Mouse (Mus musculus) heart, postnatal 14 days (tissue): ENCODE measurements around the gene Sstr2. TPM values are rescaled to one million over a fixed set of nuclear protein-coding genes. Genes with fewer than 3 reads are reported as not detected.

Experiments used
- DNase-seq, 2 experiments: peaks; one replicate each; pipeline ENCODE4 v3.0.0; 2021 to 2022
- intact Hi-C: fragments of 180-260 bp; cut with DNase I; formaldehyde crosslinking; loops from one replicate; pipeline ENCODE4 v1.15.1; 2025
- long read RNA-seq, 2 experiments: library from polyadenylated mRNA; stranded (forward); transcript quantifications; one replicate each; pipeline ENCODE4 v2.0.0; 2021
- total RNA-seq, 2 experiments: library from RNA; stranded (reverse); gene quantifications; 2 replicates each; pipeline ENCODE4 v1.2.3; 2021

Sstr2 gene
- total RNA-seq, result not detected
- long read RNA-seq, experiment 1, result 0 reads
- long read RNA-seq, experiment 2, result 0 reads

DNA sequence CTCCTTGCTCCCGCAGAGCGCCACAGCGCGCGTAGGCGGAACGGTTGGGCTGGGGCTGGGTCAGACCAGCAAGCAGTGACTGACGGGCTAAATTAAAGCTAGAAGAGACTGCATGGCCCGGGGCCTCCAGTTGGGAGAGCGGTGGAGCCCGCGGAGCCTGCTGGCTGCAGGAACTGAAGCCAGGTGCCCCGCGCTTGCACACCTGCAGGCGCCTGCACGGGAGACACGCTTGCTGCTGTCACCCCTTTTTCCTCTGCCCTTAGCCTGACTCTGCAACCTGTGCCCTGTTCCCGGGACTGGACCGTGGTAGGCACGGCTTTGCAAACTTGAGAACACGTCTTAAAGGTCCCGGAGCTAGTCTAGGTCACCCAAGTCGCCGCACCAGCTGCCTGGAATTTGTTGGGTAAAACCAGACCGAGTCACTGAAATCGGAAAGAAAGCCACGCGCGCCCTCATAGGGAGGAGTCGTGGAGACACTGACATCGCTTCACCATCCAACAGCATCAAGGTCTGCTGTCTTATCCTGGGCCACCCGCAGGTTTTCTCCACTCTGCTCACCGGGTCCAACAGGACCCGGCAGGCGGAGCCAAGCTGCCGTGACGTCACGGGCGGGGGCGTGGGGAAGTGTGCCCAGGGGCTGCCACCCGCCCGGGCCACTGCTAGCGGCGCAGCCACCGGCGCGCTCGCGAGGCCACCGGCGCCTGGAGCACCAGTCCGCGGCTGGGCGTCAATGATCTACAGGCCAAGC, at the start of gene Sstr2:
TSS of gene Sstr2 (plus strand) at position 671 of the 748 bp plus-strand sequence.
- intact Hi-C loops, result no loop called here
- DNase-seq, result peak; percentile 61 to 70

DNA sequence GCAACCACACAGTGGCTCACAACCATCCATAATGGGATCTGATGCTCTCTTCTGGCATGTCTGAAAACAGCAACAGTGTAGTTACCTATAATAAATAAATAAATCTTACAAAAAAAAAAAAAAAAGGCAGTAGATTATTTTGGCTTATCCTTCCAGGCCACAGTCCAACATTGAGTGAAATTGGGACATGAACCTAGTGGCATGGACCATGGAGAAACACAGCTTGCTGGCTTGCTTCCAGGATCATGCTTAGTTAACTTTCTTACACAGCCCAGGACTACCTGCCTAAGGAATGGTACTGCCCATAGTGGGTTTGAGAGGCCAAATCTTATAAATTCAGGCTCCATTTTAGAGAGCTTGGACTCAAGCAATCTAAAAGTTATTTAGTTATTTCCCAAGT, 47.5 kb upstream of the Sstr2 start:
- no peak for DNase-seq
- intact Hi-C loops, result no loop called here

- no peak for DNase-seq
- intact Hi-C loops, result no loop called here
These were observed 46.5 kb upstream of the Sstr2 start for GRCm38 (mm10) chr11:113572641-113573040.

DNA sequence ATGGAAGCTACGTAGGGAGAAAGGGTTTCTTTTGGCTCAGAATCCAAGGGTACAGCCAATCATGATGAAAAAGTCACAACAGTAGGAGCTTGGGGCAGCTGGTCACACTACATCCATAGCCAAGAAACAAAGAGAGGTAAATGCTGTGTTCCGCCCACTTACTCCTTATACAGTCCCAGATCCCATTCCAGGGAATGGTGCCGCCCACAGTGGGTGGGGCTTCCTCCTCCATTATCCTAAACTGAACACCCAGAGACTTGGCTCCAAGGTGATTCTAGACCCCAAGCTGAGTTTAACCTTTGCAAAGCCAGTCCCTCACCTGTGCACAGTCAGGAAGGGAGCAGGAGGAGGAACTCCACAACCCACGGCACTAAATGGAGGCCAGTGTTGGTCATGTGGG, 41.9 kb upstream of the Sstr2 start:
- intact Hi-C loops, result no loop called here
- DNase-seq, result no peak

- peak in 1 of 2 experiments; percentile 12 for DNase-seq
- intact Hi-C loops, result no loop called here
These were observed 35.1 kb upstream of the Sstr2 start for GRCm38 (mm10) chr11:113583879-113584661.

GRCm38 (mm10) chr11:113586423-113586822, 32.7 kb upstream of the Sstr2 start:
- no peak for DNase-seq
- intact Hi-C loops, result no loop called here

DNA sequence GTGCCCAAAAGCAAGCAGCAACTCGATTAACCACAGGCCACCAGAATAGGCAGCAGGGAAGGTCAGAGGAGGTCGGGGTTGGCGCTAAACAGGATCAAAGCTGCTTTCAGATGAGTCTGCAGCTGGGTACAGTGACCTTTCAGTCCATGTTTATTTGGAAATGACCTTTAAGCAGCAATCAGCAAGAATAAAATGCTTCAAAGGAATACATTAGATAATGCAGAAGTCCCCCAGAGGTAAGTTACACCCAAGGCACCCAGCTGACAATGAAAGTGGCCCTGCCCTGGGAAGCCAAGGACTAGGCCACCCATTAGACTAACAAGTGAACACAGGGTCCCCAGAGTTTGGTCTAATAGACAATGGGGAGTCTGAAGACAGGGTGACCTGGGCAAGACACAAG, 30.2 kb upstream of the Sstr2 start:
- intact Hi-C loops, result no loop called here
- DNase-seq, result no peak

- intact Hi-C loops, result no loop called here
- DNase-seq, result no peak
These were observed 24.0 kb upstream of the Sstr2 start for GRCm38 (mm10) chr11:113595144-113595543.

DNA sequence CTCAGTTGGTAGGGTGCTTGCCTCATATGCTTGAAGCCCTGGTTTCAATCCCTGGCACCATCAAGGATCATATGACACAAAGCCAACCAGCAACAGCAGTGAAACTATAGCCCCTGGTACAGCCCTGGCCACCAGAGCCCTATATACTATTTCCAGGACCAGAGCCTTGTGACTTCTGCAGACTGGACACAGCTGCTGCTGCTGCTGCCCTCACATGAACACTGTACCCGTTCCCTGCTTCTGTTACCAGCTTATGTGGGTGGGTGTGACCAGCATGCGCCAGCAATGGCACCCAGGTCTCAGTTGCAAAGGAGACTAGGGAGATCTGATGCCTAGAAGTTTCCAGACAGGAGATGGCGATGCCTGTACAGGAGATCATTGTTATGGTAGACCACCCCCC, 21.5 kb upstream of the Sstr2 start:
- DNase-seq, result no peak
- intact Hi-C loops, result no loop called here

DNA sequence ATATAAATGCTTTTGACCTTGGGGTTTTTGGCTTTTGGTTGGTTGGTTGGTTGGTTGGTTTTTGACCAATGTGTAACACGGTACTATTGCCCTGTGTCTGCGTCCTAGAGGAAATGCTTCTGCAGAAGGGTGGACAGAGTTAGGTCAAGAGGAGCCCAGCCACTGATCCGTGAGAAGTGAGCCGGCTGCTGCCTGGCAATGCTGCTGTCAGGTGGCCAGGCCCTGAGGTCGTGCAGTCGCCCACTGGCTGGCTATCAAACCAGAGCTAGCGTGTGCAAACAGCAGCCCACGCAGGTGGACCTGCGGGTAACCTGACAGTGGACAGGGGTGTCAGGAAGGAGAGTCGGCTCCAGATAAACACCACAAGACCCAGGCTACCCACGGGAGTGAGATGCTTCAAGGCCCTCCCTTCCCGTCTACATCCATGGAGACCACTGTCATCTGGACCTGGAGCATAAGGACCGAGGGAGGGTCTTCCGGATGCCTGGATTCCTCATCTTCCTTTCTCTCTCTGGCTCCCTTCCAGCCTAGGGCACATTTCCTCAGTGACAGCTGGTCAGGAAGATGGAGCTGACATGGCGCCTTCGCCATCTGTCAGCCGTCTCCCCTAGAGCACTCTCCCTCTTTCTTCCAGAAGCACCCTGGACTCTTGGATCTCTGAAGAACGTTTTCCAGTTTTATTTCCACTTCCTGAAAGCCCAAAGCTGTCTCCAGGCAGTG, 18.5 kb upstream of the Sstr2 start:
- no peak for DNase-seq
- intact Hi-C loops, result no loop called here

DNA sequence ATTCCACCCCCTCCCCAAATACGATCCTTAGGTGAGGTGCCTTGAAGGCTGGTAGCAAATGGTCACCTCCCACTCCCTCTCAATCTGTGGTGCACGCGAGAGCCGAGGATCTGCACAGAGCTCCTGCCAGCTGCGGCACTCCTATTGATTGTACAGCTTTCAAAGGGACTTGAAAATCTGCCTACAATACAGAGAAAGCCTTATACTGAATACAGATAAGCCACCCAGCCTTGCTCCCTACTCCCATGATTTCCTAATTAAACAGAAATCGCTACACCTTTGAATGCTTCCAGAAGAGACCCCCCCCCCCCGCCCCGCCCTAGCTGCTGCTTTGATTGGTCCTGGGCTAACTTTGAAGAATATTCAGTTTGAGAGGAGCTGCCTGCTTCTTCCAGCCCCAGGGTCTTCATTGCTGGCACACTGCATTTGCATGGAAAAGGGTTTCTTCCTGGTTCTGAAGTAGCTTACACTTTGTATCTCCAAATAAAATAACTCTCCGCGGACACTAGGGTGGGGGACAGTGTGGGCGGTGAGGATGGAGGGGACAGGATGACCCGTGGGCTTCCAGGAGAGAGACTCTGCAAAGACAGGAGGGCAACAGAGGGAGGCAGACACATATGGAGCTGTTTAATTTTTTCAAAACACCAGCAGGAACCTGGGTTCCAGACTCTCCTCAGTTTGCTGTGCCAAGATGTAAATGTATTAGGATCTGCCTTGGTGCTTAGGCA, 17.4 kb upstream of the Sstr2 start:
- no peak for DNase-seq
- intact Hi-C loops, result no loop called here

DNA sequence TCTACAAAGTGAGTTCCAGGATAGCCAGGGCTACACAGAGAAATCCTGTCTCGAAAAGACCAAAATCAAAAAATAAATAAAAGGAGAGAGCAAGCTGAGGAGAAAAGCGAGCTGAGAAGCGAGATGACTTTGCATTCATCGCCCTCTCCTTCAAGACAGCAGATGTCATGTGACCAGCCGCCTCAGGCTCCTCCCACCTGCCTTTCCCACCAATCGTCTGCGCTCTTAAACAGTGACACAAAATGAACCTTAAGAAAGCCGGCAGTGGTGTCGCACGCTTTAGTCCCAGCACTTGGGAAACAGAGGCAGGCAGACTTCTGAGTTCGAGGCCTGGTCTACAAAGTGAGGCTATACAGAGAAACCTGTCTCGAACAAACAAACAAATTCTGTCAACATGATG, 11.6 kb upstream of the Sstr2 start:
- DNase-seq, result no peak
- intact Hi-C loops, result no loop called here

DNA sequence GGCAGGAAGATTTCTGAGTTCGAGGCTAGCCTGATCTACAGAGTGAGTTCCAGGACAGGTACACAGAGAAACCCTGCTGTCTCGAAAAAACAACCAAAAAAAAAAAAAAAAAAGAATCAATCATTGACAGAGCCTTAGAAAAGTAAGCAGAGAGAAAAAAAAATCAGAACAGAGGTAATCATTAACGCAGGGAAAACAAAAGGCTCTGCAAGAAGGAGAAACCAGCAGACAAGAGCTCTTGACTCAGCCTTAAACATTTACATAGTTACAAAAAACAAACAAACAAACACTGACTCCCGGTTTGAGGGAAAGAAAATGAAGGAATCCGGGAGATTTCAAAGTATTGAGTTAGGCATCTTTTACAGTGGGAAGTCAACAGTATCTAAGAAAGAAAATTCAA, 9.6 kb upstream of the Sstr2 start:
- intact Hi-C loops, result no loop called here
- no peak for DNase-seq

DNA sequence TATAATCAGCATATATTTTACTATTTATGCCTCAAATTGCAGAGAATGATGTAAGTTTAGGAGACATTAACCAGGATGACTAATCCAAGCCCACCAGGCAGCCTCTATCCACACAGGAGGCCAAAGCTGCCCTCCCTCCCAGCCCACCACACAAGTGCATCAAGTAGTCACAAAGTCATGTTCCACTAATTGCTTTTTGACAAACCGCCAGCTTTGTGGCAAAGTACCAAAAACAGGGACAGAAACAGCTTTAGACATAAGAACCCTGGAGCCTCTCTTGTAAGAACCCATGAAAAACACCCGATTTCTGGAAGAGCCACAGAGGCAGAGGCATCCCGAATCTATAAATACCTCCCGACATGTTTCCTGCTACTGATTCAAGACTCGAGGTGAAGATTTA, 8.9 kb upstream of the Sstr2 start:
- DNase-seq, result peak in 1 of 2 experiments; percentile 31
- intact Hi-C loops, result no loop called here

DNA sequence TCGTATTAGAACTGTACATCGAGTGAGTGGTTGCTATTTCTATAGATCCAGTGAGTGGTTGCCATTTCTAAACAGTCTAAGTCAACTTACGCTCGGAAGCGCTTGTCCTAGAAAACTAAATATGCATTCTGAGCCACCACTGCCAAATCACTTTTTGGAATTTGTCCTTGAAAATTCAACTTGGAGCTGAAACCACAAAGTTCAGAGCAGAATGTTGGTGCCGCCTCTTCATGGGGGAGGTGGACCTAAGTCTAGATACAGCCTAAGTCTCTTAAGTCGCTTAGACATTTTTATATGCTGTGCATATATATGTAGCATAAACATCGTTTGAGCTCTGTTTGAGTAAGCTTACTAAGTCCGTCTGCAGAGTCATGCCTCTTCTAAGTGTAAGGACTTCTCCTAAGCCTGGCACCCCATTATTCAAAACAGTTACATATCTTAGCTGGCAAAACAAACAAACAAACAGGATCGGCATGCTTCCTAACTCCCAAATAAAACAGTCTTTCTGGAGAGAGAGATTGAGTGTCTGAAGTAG, 8.0 kb upstream of the Sstr2 start:
- intact Hi-C loops, result no loop called here
- DNase-seq, result no peak

DNA sequence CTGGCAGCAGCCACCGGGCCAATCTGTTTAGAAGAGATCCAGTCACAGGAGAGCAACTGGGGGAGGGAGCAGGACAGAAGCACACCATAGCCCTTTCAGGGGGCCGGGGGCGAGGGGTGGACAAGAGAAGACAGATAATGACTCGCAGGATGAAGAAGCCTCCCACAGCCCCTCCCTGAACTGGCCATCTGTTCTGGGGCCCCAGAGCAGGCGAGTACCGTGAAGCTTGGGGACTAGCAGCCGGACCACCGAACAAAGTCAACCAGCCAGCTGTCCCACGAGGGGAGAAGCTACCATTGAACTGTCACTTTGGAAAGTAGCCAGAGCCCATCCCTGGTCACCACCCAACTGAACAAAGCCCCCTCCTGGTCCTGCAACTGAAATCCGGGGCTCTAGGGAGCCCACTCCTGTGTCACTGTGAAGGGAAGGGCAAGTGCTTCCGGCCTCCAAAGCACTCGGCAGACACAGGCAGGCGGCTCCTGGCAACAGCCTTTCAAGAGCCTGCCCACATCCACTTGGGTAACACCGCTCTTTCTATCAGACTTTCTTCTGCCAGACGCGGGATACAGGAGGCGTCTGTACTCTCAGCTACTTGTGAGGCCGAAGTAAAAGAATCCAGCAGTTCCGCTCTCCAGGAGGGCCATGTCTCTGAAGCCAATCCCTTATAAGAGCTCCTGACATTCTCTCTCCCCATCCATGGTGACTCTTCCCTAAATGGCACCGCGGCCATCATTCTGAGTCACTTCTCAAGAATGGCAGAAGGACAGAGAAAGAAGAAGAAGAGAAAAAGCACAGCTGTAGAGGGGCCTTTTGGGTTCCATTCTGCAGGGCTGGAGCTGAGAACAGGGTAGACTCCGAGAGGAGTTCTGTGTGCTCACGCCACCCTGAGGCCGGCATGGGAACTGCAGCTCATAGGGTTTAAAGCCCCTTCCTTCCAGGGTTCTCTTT, 7.2 kb upstream of the Sstr2 start:
- intact Hi-C loops, result no loop called here
- DNase-seq, result peak; percentile 26 to 49

GRCm38 (mm10) chr11:113614476-113614875, 4.7 kb upstream of the Sstr2 start:
- intact Hi-C loops, result no loop called here
- no peak for DNase-seq

GRCm38 (mm10) chr11:113617132-113617911, 1.8 kb upstream of the Sstr2 start:
- intact Hi-C loops, result loop anchor here (2.0 kb wide), 1 partner anchor 319 kb away; no protein-coding TSS in a partner anchor
- peak; percentile 53 to 76 for DNase-seq
